Mouse (Mus musculus) G1E (cell line): ENCODE results near the gene Clpb. TPM values are rescaled to one million over a fixed set of nuclear protein-coding genes. Genes with fewer than 3 reads are reported as not detected.

Experiments
- ATAC-seq: 2 replicates; pipeline ENCODE4 v1.8.0; 2016; ENCODE audit warnings: mild to moderate bottlenecking; ENCODE audit not compliant: insufficient number of reproducible peaks, poor library complexity, low FRiP score, severe bottlenecking; ENCODE audit errors: extremely low read depth
- DNase-seq: peaks from one replicate; pipeline ENCODE4 v3.0.0; 2012; ENCODE audit warnings: low spot score
- H3K27me3 ChIP-seq: 2 replicates; pipeline ENCODE4 v1.6.1; 2012; ENCODE audit warnings: mild to moderate bottlenecking, low read length, inconsistent platforms; ENCODE audit not compliant: insufficient read depth
- H3K36me3 ChIP-seq: replicated peaks from 2 replicates; pipeline ENCODE3; 2012; ENCODE audit warnings: mild to moderate bottlenecking, inconsistent platforms
- H3K4me1 ChIP-seq: 2 replicates; pipeline ENCODE4 v1.6.1; 2012; ENCODE audit warnings: low read depth, low read length, inconsistent platforms, mixed read lengths; ENCODE audit not compliant: insufficient read depth
- H3K4me3 ChIP-seq: 2 replicates; pipeline ENCODE4 v1.5.1; 2012; ENCODE audit warnings: low read depth, mild to moderate bottlenecking, inconsistent platforms, low read length, moderate library complexity, mixed read lengths
- H3K9me3 ChIP-seq: replicated peaks from 2 replicates; pipeline ENCODE4 v1.6.1; 2012; ENCODE audit warnings: inconsistent platforms
- CTCF ChIP-seq: IDR thresholded peaks from 2 replicates; pipeline ENCODE4 v1.5.1; 2012; ENCODE audit warnings: low read depth, low read length, inconsistent platforms, mixed read lengths
- GATA1 ChIP-seq: IDR thresholded peaks from 2 replicates; pipeline ENCODE4 v1.6.1; 2012; ENCODE audit warnings: borderline replicate concordance, low read length, inconsistent platforms, mixed read lengths
- GATA2 ChIP-seq: IDR thresholded peaks from 2 replicates; pipeline ENCODE4 v1.6.1; 2012; ENCODE audit warnings: low read depth, low read length, inconsistent platforms, borderline replicate concordance
- POLR2AphosphoS5 ChIP-seq: IDR thresholded peaks from 2 replicates; pipeline ENCODE4 v1.6.1; 2012; ENCODE audit warnings: low read depth, low read length, inconsistent platforms; ENCODE audit not compliant: insufficient replicate concordance
- TAL1 ChIP-seq: conservative IDR thresholded peaks from 2 replicates; pipeline ENCODE4 v1.6.1; 2012; ENCODE audit warnings: low read depth, low read length, inconsistent platforms, mixed read lengths
- polyA plus RNA-seq: library from polyadenylated mRNA; stranded (reverse); fragments of >175 nt; gene quantifications from 2 replicates; pipeline ENCODE4 v1.2.3, GENCODE M21; 2012
- total RNA-seq, 2 experiments: library from RNA; stranded (forward) in 1 of 2; stranded (reverse) in 1 of 2; fragments of 200-1000 nt in 1 of 2; fragments of >200 nt in 1 of 2; fragmentation: Nextera tagmentation in 1 of 2; gene quantifications; 2 replicates each; pipeline ENCODE4 v1.2.3; 2014 to 2017

The Clpb gene
- total and polyA plus RNA-seq, 3 experiments: 17.5 to 23.1 (median 20.2) TPM

GRCm38 (mm10) chr7:101750268-101750667 is 86.8 kb downstream of the Clpb start:
- H3K27me3 ChIP-seq: no peaks in the 10 kb centered on the region
- H3K36me3 ChIP-seq: peaks cover 61% of the 10 kb centered on the region
- DNase-seq: no peak
- peaks cover 4% of the 10 kb centered on the region; the same call in 1 of the 2 replicates for H3K4me1 ChIP-seq
- TF ChIP-seq GATA2: no peak
- TF ChIP-seq CTCF: no peak
- TF ChIP-seq TAL1: no peak
- no peak for TF ChIP-seq POLR2AphosphoS5
- no peak for TF ChIP-seq GATA1
- no peaks in the 10 kb centered on the region for H3K9me3 ChIP-seq
- ATAC-seq: no peak
- no peak overlapping the region for H3K4me3 ChIP-seq

DNA sequence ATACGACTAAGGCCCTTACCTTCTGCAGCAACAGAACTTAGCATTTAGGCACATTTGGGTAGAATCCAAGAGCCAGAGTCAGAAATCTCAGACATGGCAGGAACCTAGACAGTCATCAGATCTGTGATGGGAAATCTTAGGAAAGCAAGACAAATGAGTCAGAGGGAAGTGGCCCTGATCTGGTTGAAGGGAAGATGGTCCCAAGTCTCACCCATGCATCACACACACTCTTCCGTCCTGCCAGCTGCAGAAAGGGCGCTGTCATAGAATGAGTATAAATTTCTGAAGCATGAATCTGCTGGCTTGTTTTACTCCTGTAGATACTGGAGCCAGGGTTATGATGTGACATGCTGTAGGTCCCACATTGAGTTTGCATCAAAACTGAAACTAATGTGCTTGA is 88.9 kb downstream of the Clpb start:
- no peaks in the 10 kb centered on the region for H3K27me3 ChIP-seq
- H3K4me1 ChIP-seq: peaks cover 3% of the 10 kb centered on the region; the same call in 1 of the 2 replicates
- TF ChIP-seq GATA1 (no peak), CTCF (no peak), GATA2 (no peak), POLR2AphosphoS5 (no peak), TAL1 (no peak)
- no peaks in the 10 kb centered on the region for H3K9me3 ChIP-seq
- H3K36me3 ChIP-seq: peaks cover 58% of the 10 kb centered on the region
- DNase-seq (no peak), ATAC-seq (no peak)
- no peak overlapping the region for H3K4me3 ChIP-seq

DNA sequence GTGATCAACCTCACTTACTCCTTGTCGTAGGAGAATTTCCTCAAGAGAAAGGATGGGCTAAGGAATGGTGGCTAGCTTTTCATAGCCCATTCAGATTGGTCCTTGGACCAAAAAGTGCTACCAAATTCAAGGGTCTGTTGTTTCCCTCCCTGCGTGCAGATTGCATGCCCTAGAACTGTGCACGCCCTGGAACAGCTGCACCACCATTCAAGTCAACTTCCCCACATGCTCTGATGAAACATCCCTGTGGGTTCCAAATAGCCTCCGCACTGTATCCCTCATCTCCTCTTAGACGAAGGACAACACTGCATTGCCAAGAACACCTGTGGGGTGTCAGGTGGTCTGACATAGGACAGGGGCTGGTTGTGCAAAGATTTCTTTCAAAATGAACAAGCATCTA is 90.1 kb downstream of the Clpb start:
- Histone ChIP-seq H3K9me3 (no peaks in the 10 kb centered on the region), H3K27me3 (no peaks in the 10 kb centered on the region), H3K4me3 (no peak overlapping the region), H3K4me1 (no peaks in the 10 kb centered on the region; the same call in 1 of the 2 replicates), H3K36me3 (peaks cover 57% of the 10 kb centered on the region)
- TF ChIP-seq POLR2AphosphoS5: no peak
- no peak for TF ChIP-seq TAL1
- TF ChIP-seq GATA2: no peak
- TF ChIP-seq CTCF: no peak
- TF ChIP-seq GATA1: no peak
- no peak for DNase-seq
- ATAC-seq: no peak

GRCm38 (mm10) chr7:101754416-101754815 is 91.0 kb downstream of the Clpb start:
- Histone ChIP-seq H3K27me3 (no peaks in the 10 kb centered on the region), H3K9me3 (no peaks in the 10 kb centered on the region), H3K4me3 (no peak overlapping the region), H3K36me3 (peaks cover 64% of the 10 kb centered on the region), H3K4me1 (no peaks in the 10 kb centered on the region; the same call in 1 of the 2 replicates)
- ATAC-seq (no peak), DNase-seq (no peak)
- TF ChIP-seq CTCF: no peak
- TF ChIP-seq POLR2AphosphoS5: no peak
- TF ChIP-seq TAL1: no peak
- no peak for TF ChIP-seq GATA2
- TF ChIP-seq GATA1: no peak

- Histone ChIP-seq H3K9me3 (no peaks in the 10 kb centered on the region), H3K4me1 (no peaks in the 10 kb centered on the region; the same call in 1 of the 2 replicates), H3K27me3 (no peaks in the 10 kb centered on the region), H3K36me3 (peaks cover 66% of the 10 kb centered on the region), H3K4me3 (no peak overlapping the region)
- no peak for TF ChIP-seq TAL1
- TF ChIP-seq POLR2AphosphoS5: no peak
- TF ChIP-seq CTCF: no peak
- no peak for TF ChIP-seq GATA1
- TF ChIP-seq GATA2: no peak
- ATAC-seq (no peak), DNase-seq (no peak)
These were observed 91.9 kb downstream of the Clpb start for GRCm38 (mm10) chr7:101755301-101755700.

- TF ChIP-seq CTCF: no peak
- no peak for TF ChIP-seq GATA2
- no peak for TF ChIP-seq GATA1
- no peak for TF ChIP-seq POLR2AphosphoS5
- no peak for TF ChIP-seq TAL1
- no peaks in the 10 kb centered on the region for H3K4me1 ChIP-seq
- H3K36me3 ChIP-seq: peaks cover 58% of the 10 kb centered on the region
These were observed 98.7 kb downstream of the Clpb start for GRCm38 (mm10) chr7:101761899-101762780.

More at GRCm38 (mm10) chr7:101761899-101762780, 98.7 kb downstream of the Clpb start:
- no peaks in the 10 kb centered on the region for H3K27me3 ChIP-seq
- no peak overlapping the region for H3K4me3 ChIP-seq
- no peaks in the 10 kb centered on the region for H3K9me3 ChIP-seq
- ATAC-seq (no peak), DNase-seq (no peak)
